Mouse (Mus musculus): ENCODE measurements at regions not wholly inside any gene's neighbourhood (a gene's known extent, or its start where the extent isn't known, plus 50 kb on each side); places are given as distances from the start of the nearest gene placed in this dataset.

- no peak for DNase-seq
Observed at GRCm38 (mm10) chr4:52265196-52265595, 173.8 kb upstream of the Smc2 start.

DNA sequence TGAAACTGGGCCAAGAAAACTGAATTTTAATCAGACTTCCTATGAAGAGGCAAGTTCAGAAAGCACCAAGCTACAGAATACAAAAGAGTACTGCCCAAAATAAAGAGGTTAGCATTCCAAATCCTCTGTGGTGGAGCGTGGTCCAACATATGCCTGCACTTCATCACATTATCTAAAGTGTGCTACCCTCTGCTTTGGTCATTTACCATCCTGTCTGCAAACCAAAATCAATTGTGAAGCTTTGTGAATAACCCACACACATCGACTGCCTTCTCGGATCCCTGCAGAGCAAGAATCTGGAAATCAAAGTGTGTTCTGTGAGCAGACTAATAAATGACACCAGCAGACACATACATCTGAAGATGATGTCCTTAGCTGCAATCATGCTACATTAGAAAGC lies 156.6 kb upstream of the Smc2 start:
- no peak for DNase-seq

DNA sequence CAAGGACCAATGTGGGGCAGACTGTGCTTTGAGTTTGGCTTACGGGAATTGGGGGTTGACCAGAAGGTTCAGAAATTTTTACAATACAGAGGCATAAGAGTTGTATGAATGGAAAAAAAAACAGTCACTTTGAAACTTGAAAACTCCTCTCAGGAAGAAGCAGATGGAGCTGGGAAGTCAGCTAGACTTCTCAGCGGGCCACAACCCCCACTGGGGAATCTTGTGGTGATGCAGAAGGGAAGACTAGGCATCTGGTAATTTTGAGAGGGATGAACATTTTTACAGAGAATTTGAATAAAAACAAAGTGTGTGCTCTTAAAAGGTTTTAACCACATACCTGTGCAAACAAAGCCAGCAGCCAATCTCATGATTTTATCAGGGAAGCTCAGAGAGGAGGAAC lies 154.1 kb upstream of the Smc2 start:
- DNase-seq: no peak

- DNase-seq: no peak
Observed at GRCm38 (mm10) chr4:52293676-52294075, 145.4 kb upstream of the Smc2 start.

DNA sequence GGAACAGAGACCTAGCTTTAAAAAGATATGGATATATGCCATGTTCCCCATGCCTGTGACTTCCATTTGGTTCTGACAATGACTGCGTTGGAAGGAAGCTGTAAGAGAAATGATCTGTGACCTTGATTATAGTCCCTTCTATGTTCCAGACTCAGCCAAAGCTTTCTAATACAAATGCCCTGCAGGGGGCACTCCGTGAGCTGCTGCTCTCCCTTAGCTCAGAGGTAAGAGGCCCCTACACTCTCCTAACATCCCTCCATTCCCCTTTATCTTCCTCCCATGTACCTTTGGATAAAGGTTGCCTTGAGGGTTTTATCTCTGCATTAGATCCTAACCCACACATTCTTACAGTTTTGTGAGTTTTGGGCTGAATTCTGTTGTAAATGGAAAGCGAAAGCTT lies 139.8 kb upstream of the Smc2 start:
- no peak for DNase-seq

DNA sequence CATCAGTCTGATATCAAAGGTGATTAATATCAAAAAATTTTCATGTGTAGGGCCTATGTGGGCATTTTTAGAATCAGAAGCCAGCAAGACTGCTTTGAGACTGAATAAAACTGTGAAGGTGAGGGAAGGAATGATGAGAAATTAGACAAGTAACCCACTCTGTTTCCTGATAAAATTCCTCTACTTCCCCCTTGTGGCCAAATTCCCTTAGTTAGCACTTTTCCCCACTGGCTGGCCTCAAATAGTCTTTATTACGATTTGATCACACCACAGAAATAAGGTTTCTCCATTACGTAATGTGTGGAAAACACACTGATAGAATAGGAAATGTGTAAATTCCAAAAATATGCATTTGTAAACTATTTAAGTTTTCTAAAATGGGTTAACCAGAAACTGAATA lies 137.4 kb upstream of the Smc2 start:
- DNase-seq: no peak

- DNase-seq: no peak
Observed at GRCm38 (mm10) chr4:52324300-52324699, 114.7 kb upstream of the Smc2 start.

DNA sequence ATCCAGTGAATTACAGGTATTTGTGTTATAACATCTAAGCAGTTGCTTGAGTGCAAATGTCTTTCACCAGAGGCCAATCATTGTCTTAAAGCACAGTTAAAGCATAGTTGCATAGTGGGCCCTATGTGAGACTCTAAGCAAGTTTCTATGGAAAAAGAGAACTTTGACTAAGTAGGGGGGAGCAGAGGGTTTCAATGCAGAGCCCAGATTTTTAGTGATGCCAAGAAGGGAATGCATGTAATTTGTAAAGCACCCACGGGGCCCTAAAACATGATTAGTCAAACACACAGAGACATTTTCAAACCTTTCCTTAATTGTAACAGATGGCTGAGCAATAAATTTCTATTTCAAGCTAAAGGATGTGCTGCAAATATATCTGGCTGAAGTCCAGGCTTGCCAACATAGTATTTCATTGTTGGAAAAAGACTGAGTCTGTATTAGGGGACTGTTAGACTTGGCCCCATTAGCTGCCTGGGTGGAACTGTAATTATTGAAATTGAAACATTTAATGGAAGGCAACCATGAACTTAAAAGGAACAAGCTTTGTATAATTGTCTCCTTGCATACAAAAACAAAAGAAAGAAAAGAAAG lies 107.6 kb upstream of the Smc2 start:
- DNase-seq: no peak

- no peak for DNase-seq
Observed at GRCm38 (mm10) chr4:52336365-52337017, 102.6 kb upstream of the Smc2 start.

DNA sequence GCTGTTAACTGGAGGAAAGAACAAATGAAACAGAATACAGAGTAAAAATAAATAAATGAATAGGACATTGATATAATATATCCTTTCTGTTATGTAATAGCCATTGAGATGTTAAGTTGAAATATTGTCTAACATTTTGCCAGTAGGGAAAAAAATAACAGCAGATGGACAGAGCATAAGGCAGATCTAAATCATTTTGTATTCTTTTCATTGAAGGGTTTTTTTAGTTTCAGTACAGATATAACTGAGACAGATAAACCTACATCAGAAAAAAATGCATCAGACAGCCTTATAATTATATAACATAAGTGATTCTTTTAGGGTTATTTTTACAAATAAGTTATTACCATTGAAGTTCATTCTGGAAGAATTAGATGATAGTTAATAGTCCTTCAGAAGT lies 97.8 kb upstream of the Smc2 start:
- DNase-seq: no peak

- DNase-seq: peak in 1 of 2 experiments; percentile 6
Observed at GRCm38 (mm10) chr4:52361751-52362150, 77.3 kb upstream of the Smc2 start.

DNA sequence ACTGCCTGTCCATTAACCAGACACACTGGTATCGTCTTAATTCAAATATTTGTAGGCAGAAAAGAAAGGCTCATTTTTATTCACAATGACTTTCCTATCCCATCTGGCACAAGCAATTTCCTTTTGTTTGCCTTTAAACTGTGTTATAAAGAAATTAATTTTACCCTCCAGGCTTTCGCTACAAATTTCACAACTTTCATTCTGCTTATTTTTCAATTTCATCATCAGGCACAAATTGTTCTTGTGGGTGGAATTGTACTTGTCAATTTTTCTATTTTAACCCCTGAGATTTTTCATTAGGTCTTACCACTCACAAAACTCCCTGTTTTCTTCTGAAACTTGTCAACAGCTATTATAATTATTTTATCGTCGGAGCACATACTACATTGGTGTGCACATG lies 73.2 kb upstream of the Smc2 start:
- no peak for DNase-seq

GRCm38 (mm10) chr4:52368527-52368926 lies 70.5 kb upstream of the Smc2 start:
- no peak for DNase-seq

All from lung, postnatal 4 days (tissue).